Mouse (Mus musculus) intestine, embryonic 15.5 days (tissue): ENCODE results near the gene Rusc2. TPM values are rescaled to one million over a fixed set of nuclear protein-coding genes. Genes with fewer than 3 reads are reported as not detected.

Experiments
- ATAC-seq: fragments of 200-750 bp; cut with Nextera tagmentation; 2 replicates; pipeline ENCODE4 v1.8.0; 2017; ENCODE audit warnings: moderate TSS enrichment, moderate library complexity
- H3K27ac ChIP-seq: fragments of 300-500 bp; sonication (generic); 2 replicates; pipeline ENCODE4 v1.5.1; 2015; ENCODE audit warnings: mild to moderate bottlenecking, inconsistent platforms
- H3K27me3 ChIP-seq: fragments of 300-500 bp; sonication (generic); replicated peaks from 2 replicates; pipeline ENCODE4 v1.6.1; 2015; ENCODE audit warnings: inconsistent platforms
- H3K36me3 ChIP-seq: fragments of 300-500 bp; sonication (generic); 2 replicates; pipeline ENCODE4 v1.6.1; 2015; ENCODE audit warnings: inconsistent platforms
- H3K4me1 ChIP-seq: fragments of 300-500 bp; sonication (generic); replicated peaks from 2 replicates; pipeline ENCODE4 v1.6.1; 2015; ENCODE audit warnings: inconsistent platforms
- H3K4me2 ChIP-seq: fragments of 300-500 bp; sonication (generic); replicated peaks from 2 replicates; pipeline ENCODE4 v1.6.1; 2015; ENCODE audit warnings: mild to moderate bottlenecking, inconsistent platforms
- H3K4me3 ChIP-seq: fragments of 300-500 bp; sonication (generic); replicated peaks from 2 replicates; pipeline ENCODE4 v1.5.1; 2015; ENCODE audit warnings: inconsistent platforms
- H3K9ac ChIP-seq: fragments of 300-500 bp; sonication (generic); 2 replicates; pipeline ENCODE4 v1.6.1; 2015; ENCODE audit warnings: inconsistent platforms
- H3K9me3 ChIP-seq: fragments of 300-500 bp; sonication (generic); 2 replicates; pipeline ENCODE4 v1.6.1; 2016; ENCODE audit warnings: inconsistent platforms
- WGBS: fragments of 180-500 bp; shearing (Covaris S2); methylation state at CpG from one replicate; pipeline ENCODE4 v1.1.7; 2015; 5-methylcytosine and 5-hydroxymethylcytosine counted together
- polyA plus RNA-seq: library from polyadenylated mRNA; unstranded; fragments of >200 nt; fragmentation: Nextera tagmentation; extraction: Ambion mirVana; gene quantifications from 2 replicates; pipeline ENCODE4 v1.2.1, GENCODE M21; 2015

Rusc2 gene
- polyA plus RNA-seq, 1 experiment from 2014 or later = 13.1 TPM

- Histone ChIP-seq H3K4me3 (peak overlapping the region; percentile 6; the same call in 1 of the 2 replicates), H3K4me1 (peaks cover 58% of the 10 kb centered on the region)
- WGBS = 53% methylated on average over 9 of the region's 9 CpGs
Observed at GRCm38 (mm10) chr4:43402212-43402611, 20.4 kb downstream of the Rusc2 start.

GRCm38 (mm10) chr4:43404697-43405096 is 22.9 kb downstream of the Rusc2 start:
- no peak for ATAC-seq
- Histone ChIP-seq H3K4me2 (no peak overlapping the region), H3K4me1 (peaks cover 47% of the 10 kb centered on the region), H3K27ac (no peak overlapping the region), H3K4me3 (no peak overlapping the region), H3K9ac (no peak overlapping the region), H3K36me3 (no peaks in the 10 kb centered on the region), H3K27me3 (no peaks in the 10 kb centered on the region), H3K9me3 (no peaks in the 10 kb centered on the region)
- 92% methylated on average over 10 of the region's 10 CpGs for WGBS

More at GRCm38 (mm10) chr4:43402212-43402611, 20.4 kb downstream of the Rusc2 start:
- peak overlapping the region; percentile 25 for H3K4me2 ChIP-seq
- H3K36me3 ChIP-seq = no peaks in the 10 kb centered on the region
- no peak overlapping the region; the same call in 1 of the 2 replicates for H3K9ac ChIP-seq
- H3K9me3 ChIP-seq = no peaks in the 10 kb centered on the region
- H3K27me3 ChIP-seq = no peaks in the 10 kb centered on the region
- 0 out of 2 replicates have a peak overlapping the region, but pooled peaks have one; percentile 28 for H3K27ac ChIP-seq
- ATAC-seq = no peak

GRCm38 (mm10) chr4:43406162-43406971 is 24.6 kb downstream of the Rusc2 start:
- H3K9me3 ChIP-seq = no peaks in the 10 kb centered on the region
- H3K9ac ChIP-seq = peak overlapping the region; percentile 58
- peak overlapping the region; percentile 79 for H3K27ac ChIP-seq
- ATAC-seq = peak; percentile 93
- peak overlapping the region; percentile 44 for H3K4me3 ChIP-seq
- 7% methylated on average over 28 of the region's 28 CpGs for WGBS
- H3K4me2 ChIP-seq = peak overlapping the region; percentile 59
- no peaks in the 10 kb centered on the region for H3K27me3 ChIP-seq
- peaks cover 34% of the 10 kb centered on the region for H3K4me1 ChIP-seq
- H3K36me3 ChIP-seq = no peaks in the 10 kb centered on the region

GRCm38 (mm10) chr4:43407071-43407920 is 25.5 kb downstream of the Rusc2 start:
- 67% methylated on average over 12 of the region's 12 CpGs for WGBS
- Histone ChIP-seq H3K4me1 (peaks cover 27% of the 10 kb centered on the region), H3K9me3 (no peaks in the 10 kb centered on the region), H3K27ac (peak overlapping the region; percentile 79), H3K9ac (peak overlapping the region; percentile 58), H3K27me3 (no peaks in the 10 kb centered on the region), H3K36me3 (no peaks in the 10 kb centered on the region), H3K4me2 (peak overlapping the region; percentile 59), H3K4me3 (peak overlapping the region; percentile 44)
- no peak for ATAC-seq

- no peak for ATAC-seq
- Histone ChIP-seq H3K36me3 (peaks cover 19% of the 10 kb centered on the region; the same call in 1 of the 2 replicates), H3K4me2 (no peak overlapping the region), H3K4me1 (0 out of 2 replicates have a peak, but pooled peaks cover 11% of the 10 kb centered on the region), H3K9ac (no peak overlapping the region), H3K4me3 (no peak overlapping the region), H3K27ac (no peak overlapping the region), H3K9me3 (no peaks in the 10 kb centered on the region), H3K27me3 (no peaks in the 10 kb centered on the region)
- 88% methylated on average over 14 of the region's 14 CpGs for WGBS
Observed at GRCm38 (mm10) chr4:43414761-43415160, 33.0 kb downstream of the Rusc2 start.

GRCm38 (mm10) chr4:43415221-43416070 is 33.7 kb downstream of the Rusc2 start:
- no peak for ATAC-seq

GRCm38 (mm10) chr4:43416071-43416490 is 34.3 kb downstream of the Rusc2 start:
- WGBS = 97% methylated on average over 22 of the region's 22 CpGs
- ATAC-seq = no peak

More at GRCm38 (mm10) chr4:43415221-43416070, 33.7 kb downstream of the Rusc2 start:
- H3K4me1 ChIP-seq = 0 out of 2 replicates have a peak, but pooled peaks cover 16% of the 10 kb centered on the region
- H3K9me3 ChIP-seq = no peaks in the 10 kb centered on the region
- no peak overlapping the region for H3K4me3 ChIP-seq
- 92% methylated on average over 29 of the region's 29 CpGs for WGBS
- no peaks in the 10 kb centered on the region for H3K27me3 ChIP-seq
- peaks cover 19% of the 10 kb centered on the region; the same call in 1 of the 2 replicates for H3K36me3 ChIP-seq
- no peak overlapping the region for H3K27ac ChIP-seq
- no peak overlapping the region for H3K4me2 ChIP-seq
- no peak overlapping the region for H3K9ac ChIP-seq

GRCm38 (mm10) chr4:43417269-43418062 is 35.7 kb downstream of the Rusc2 start:
- no peaks in the 10 kb centered on the region for H3K27me3 ChIP-seq
- no peaks in the 10 kb centered on the region for H3K9me3 ChIP-seq
- H3K4me3 ChIP-seq = no peak overlapping the region
- peaks cover 33% of the 10 kb centered on the region for H3K36me3 ChIP-seq
- H3K4me2 ChIP-seq = no peak overlapping the region
- 0 out of 2 replicates have a peak, but pooled peaks cover 13% of the 10 kb centered on the region for H3K4me1 ChIP-seq
- 62% methylated on average over 16 of the region's 16 CpGs for WGBS
- H3K27ac ChIP-seq = no peak overlapping the region
- no peak for ATAC-seq
- no peak overlapping the region for H3K9ac ChIP-seq

More at GRCm38 (mm10) chr4:43416071-43416490, 34.3 kb downstream of the Rusc2 start:
- Histone ChIP-seq H3K27me3 (no peaks in the 10 kb centered on the region), H3K4me2 (no peak overlapping the region), H3K4me3 (no peak overlapping the region), H3K36me3 (peaks cover 19% of the 10 kb centered on the region; the same call in 1 of the 2 replicates), H3K9ac (no peak overlapping the region), H3K9me3 (no peaks in the 10 kb centered on the region), H3K4me1 (0 out of 2 replicates have a peak, but pooled peaks cover 16% of the 10 kb centered on the region), H3K27ac (no peak overlapping the region)

- Histone ChIP-seq H3K27ac (no peak overlapping the region), H3K27me3 (no peaks in the 10 kb centered on the region), H3K4me1 (0 out of 2 replicates have a peak, but pooled peaks cover 13% of the 10 kb centered on the region), H3K36me3 (peaks cover 42% of the 10 kb centered on the region), H3K9ac (no peak overlapping the region), H3K4me3 (no peak overlapping the region), H3K4me2 (no peak overlapping the region), H3K9me3 (no peaks in the 10 kb centered on the region)
- ATAC-seq = no peak
- 80% methylated on average over 4 of the region's 4 CpGs for WGBS
Observed at GRCm38 (mm10) chr4:43418450-43418849, 36.7 kb downstream of the Rusc2 start.

GRCm38 (mm10) chr4:43418973-43419656 is 37.3 kb downstream of the Rusc2 start:
- 61% methylated on average over 15 of the region's 15 CpGs for WGBS
- Histone ChIP-seq H3K4me2 (no peak overlapping the region), H3K9ac (no peak overlapping the region), H3K36me3 (peaks cover 48% of the 10 kb centered on the region), H3K27ac (no peak overlapping the region), H3K4me3 (no peak overlapping the region), H3K4me1 (0 out of 2 replicates have a peak, but pooled peaks cover 13% of the 10 kb centered on the region), H3K27me3 (no peaks in the 10 kb centered on the region), H3K9me3 (no peaks in the 10 kb centered on the region)
- no peak for ATAC-seq
